Mouse (Mus musculus) gonadal fat pad, adult 2 months (tissue): ENCODE data around the gene Kif26a. TPM values are rescaled to one million over a fixed set of nuclear protein-coding genes. Genes with fewer than 3 reads are reported as not detected.

Experiments
- DNase-seq: peaks from one replicate; pipeline ENCODE4 v3.0.0-alpha.2; 2012; ENCODE audit warnings: low read depth
- polyA plus RNA-seq: library from polyadenylated mRNA; depleted of rRNA; stranded (reverse); fragments of >200 nt; gene quantifications from 2 replicates; pipeline ENCODE4 v1.2.3, GENCODE M21; 2012; rRNA removed

Gene Kif26a
- polyA plus RNA-seq, 1 experiment: 10.5 TPM

DNA sequence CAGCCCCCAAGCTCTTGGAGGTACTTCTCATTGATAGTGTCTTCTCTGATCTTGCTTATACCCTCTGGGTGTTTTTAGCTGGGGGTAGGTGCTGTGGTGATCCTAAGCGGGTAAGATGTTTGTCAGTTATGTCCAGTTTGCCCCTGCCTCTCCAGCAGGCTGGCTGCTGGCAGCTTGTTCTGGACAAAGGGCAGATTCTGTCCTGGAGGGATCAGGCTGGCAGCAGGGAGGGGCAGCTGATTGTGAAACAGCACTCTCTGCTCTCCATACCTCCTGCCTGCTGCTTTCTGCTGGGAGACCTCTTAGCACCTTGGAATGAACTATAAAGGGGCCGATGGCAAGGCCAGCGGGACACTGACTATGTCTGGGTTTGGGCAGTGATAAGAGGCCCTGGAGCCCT, 71.7 kb downstream of the Kif26a start:
- no peak for DNase-seq

DNA sequence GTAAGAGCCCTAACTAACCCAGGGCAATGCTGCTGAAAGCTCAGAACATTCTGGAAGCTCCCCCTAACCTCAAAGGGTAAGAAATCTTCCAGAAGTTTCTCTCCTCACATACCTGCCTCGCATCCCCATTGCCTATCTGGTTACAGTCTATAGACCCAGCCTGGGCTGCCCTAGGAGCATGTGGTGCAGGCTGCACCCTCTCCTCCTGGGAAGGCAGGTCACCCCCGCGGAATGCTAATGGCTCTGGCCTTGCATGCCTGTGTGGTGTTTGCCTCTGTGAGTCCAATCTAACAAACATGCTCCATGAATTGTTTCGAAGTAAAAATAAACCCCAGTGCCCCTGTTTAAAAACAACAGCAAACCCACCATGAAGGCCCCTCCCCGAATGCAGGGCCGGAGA, 75.3 kb downstream of the Kif26a start:
- no peak for DNase-seq

DNA sequence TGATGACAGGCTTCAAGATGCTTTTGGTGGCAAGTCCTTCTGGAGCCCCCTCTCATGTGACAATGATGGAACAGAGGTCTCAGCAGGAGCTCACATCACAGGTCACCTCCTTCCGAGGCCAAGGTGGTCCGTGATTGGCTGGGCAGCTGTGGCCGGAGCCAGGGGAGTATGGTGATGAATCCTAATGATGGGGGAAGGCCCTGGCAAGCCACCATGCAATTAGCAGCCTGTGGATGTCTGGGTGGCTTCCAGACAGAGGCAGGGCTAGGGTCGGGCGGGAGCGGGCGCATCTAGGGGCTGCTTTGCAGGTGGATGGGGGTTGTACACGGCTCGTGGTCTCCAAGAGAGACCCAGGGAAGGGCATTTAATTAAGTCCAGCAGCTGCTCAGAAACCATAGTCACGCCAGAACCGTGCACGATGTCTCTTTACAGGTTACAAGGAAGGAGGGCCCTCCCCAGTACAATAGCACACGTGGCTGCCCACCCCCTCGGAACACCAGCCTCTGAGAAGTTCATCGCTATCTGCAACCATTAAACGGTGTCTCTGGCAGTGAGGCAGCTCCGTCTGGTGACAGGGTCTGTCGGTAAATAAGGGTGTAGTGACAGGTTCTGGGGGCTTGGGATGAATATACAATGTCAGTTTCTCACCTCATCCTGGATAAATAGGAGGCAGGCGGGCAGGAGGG, 75.9 kb downstream of the Kif26a start:
- DNase-seq: no peak

DNA sequence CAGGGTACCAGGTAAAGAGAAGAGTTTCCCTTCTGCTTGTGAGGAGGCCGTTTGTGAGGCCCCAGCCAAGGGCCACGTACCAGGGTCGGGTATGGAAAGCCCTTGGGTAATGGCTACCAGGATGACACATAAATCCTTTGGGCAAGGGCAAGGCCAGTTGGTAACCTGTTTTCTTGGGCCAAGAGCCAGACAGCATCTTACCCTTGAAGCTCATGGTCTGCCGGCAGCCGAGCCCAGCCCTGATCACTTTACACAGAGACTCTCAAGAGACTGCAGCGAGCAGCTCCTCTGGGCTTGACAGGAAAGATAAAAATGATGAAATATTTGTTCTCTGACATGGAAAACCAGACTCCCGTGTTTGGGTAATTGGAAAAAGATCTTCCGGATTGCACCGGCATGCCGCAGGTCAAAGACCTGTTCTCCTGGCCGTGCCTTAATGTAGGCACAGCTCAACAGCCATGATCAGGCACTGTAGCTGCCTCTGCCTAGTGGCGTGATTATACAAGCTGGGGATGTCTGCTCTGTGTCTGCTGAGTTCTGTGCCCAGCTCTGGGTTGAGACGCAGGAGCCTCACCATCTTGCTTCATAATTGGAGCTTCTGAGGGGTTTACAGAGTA, 77.8 kb downstream of the Kif26a start:
- peak; percentile 13 for DNase-seq

DNA sequence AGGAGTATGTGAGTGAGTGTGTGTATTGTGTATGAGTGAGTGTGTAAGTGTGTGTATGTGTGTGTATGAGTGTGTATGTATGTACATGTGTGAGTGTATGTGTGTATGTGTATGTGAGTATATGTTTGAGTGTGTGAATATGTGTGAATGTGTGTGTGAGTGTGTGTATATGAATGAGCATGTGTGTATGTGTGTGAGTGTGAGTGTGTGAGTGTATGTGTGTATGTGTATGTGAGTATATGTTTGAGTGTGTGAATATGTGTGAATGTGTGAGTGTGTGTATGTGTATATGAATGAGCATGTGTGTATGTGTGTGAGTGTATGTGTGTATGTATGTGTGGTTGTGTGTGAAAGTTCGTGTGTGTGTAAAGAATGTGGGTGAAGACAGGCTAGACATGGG, 80.2 kb downstream of the Kif26a start:
- no peak for DNase-seq

DNA sequence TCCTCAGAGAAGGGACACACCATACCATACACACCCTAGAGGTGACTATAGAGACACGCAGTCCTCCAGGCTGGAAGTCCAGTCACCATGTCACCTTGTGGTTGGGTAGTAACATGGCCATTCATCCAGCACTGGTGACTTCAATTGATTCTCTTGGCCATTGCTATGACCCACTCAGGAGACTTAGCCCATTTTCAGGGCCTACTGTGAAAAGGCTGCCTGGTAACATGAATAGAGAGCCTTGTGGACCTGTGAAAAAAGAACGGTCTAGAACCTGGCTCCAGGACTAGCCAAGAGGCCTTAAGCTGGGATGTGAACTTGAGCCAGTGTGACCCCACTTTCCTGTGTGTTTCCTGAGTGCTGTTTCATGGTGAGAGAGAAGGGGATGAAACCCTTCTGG, 80.6 kb downstream of the Kif26a start:
- no peak for DNase-seq

DNA sequence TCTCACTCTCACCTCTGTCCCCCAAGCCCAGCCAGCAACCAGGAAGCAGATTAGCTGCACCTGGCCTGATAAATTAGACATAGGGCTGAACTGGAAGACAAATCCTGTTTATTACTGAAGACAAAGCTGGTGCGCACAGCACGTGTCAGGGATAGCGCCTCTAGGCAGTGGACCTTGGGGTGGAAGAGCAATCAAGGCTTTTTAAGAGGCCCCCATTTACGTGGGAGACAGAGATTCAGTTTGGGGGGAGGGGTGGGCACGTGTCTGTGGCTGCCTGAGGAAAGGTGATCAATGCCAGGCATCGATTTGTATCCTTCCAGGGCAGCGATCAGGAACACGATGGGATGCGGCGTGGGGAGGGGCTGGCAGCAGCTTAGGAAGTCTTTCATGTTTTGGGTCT, 83.1 kb downstream of the Kif26a start:
- DNase-seq: no peak

DNA sequence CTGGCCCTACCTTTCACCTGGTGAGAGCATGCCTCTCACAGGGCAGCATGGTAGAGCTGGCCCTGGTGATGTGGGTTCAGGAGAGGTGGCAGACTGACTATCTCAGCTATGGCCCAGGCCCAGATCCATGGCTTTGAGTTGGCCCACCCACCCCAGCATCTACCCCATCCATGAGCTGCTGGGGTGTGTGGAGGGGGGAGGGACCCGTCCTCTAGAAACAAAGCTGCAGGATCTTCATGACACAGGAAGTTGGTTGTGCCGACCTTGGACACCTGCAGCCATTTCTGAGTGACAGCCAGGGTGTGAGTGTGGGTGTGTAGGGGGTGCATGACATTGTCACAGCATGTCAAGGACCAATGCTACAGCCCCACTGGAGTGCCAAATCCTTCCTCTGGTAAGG, 84.2 kb downstream of the Kif26a start:
- no peak for DNase-seq

Other genes starting within 250 kb of the Kif26a start
- gene Ppp1r13b, start 238.1 kb upstream of the Kif26a start, polyA plus RNA-seq: 27.8 and 33.5 TPM in 2 replicates
- gene Atp5mpl, start 179.2 kb upstream of the Kif26a start, polyA plus RNA-seq: 50.1 and 87.7 TPM in 2 replicates
- 0.04 and 0.16 TPM in 2 replicates for gene Tdrd9, start 174.6 kb upstream of the Kif26a start, polyA plus RNA-seq
- gene Rd3l, start 164.9 kb upstream of the Kif26a start, polyA plus RNA-seq: not detected in 2 replicates
- 32.2 and 54.1 TPM in 2 replicates for gene Aspg, start 39.5 kb upstream of the Kif26a start, polyA plus RNA-seq